In the genomic region with DNA sequence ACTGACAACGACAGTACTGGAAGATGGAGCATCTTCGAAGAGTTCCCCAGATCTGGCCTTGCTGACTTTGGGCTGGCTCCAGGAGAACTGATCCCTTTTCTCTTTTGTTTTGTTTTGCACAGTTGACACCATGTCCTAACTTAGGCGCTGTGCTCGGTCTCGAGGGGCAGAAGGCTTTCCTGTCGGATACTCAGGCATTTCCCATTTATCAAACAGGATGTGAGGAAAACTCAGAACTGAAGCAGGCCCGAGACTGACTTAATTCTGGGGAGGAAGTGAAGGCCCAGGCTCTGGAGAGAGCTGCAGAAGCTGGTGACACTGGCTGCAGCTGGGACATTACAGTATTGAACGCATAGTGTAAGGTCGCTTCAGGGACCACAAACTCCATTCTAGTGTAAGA, we compare ENCODE assay signal across 10 mouse cellular contexts. TPM values are rescaled to one million over a fixed set of nuclear protein-coding genes. Genes with fewer than 3 reads are reported as not detected.
DNase-seq lines count a peak whose midpoint lies in the region; ATAC-seq and TF ChIP-seq lines count a peak whose summit lies in the region.
"Had no signal": no experiment of that assay in that cellular context is flagged by ENCODE, and none has a peak within 500 bp of the region (broad histone marks: within the 10 kb centered on the region; RNA-seq: fewer than 3 reads in every experiment).

No protein-coding gene starts in this region.

- H3K4me1 ChIP-seq in embryonic facial prominence, embryonic 14.5 days (ENCODE audit: control insufficient read depth, insufficient read depth, low read length): no peaks in the 10 kb centered on the region
- peaks cover 11% of the 10 kb centered on the region for H3K4me1 ChIP-seq in lung, embryonic 16.5 days (replicated peaks; ENCODE audit: control insufficient read depth, insufficient read depth, low read length)
- peaks cover 6% of the 10 kb centered on the region for H3K4me1 ChIP-seq in intestine, postnatal 0 days (replicated peaks; ENCODE audit: control insufficient read depth, insufficient read depth, low read length)

- no peaks in the 10 kb centered on the region for H3K27me3 ChIP-seq in embryonic facial prominence, embryonic 14.5 days (replicated peaks; ENCODE audit: control insufficient read depth, insufficient read depth, low read length)
- no peaks in the 10 kb centered on the region for H3K27me3 ChIP-seq in lung, embryonic 16.5 days (ENCODE audit: control insufficient read depth, insufficient read depth, low read depth, low read length)
- no peaks in the 10 kb centered on the region for H3K27me3 ChIP-seq in intestine, postnatal 0 days (replicated peaks; ENCODE audit: control insufficient read depth, insufficient read depth, low read length)

- no peaks in the 10 kb centered on the region for H3K36me3 ChIP-seq in embryonic facial prominence, embryonic 14.5 days (ENCODE audit: control insufficient read depth, insufficient read depth, low read length)
- no peaks in the 10 kb centered on the region for H3K36me3 ChIP-seq in lung, embryonic 16.5 days (ENCODE audit: control insufficient read depth, insufficient read depth, low read length)
- no peaks in the 10 kb centered on the region for H3K36me3 ChIP-seq in intestine, postnatal 0 days (ENCODE audit: control insufficient read depth, insufficient read depth)

- 54% methylated on average over 9 of the region's 9 CpGs for WGBS in embryonic facial prominence, embryonic 14.5 days
- WGBS in lung, embryonic 16.5 days: 47% methylated on average over 9 of the region's 9 CpGs
- 60% methylated on average over 9 of the region's 9 CpGs for WGBS in intestine, postnatal 0 days

- TF ChIP-seq CTCF in intestine, postnatal 0 days (IDR thresholded peaks at IDR 0.05; ENCODE audit: low read depth): no peak

- ATAC-seq in embryonic facial prominence, embryonic 14.5 days (ENCODE audit: low read depth): no peak
- ATAC-seq in lung, embryonic 16.5 days (ENCODE audit: low read depth): peak; percentile 47
- no peak for ATAC-seq in intestine, postnatal 0 days

- H3K4me2 ChIP-seq in embryonic facial prominence, embryonic 14.5 days (ENCODE audit: low read depth, low read length): no peak overlapping the region
- H3K4me2 ChIP-seq in lung, embryonic 16.5 days (ENCODE audit: low read depth, low read length): no peak overlapping the region
- H3K4me2 ChIP-seq in intestine, postnatal 0 days (replicated peaks; ENCODE audit: low read depth): no peak overlapping the region

- DNase-seq in embryo, embryonic 11 days: peak; percentile 16
- DNase-seq in embryo, embryonic 9.5 days (ENCODE audit: extremely low spot score): no peak
- DNase-seq in embryonic facial prominence, embryonic 14.5 days (ENCODE audit: low spot score): peak; percentile 40
- DNase-seq in kidney, adult 11 months: peak; percentile 74
- no peak for DNase-seq in ovary, adult 18-20 months (ENCODE audit: low spot score)
- no peak for DNase-seq in urinary bladder, postnatal 14 days (ENCODE audit: low spot score)
- DNase-seq: cerebellum, adult 9-10 months had no signal

- no peak overlapping the region for H3K4me3 ChIP-seq in embryonic facial prominence, embryonic 14.5 days (ENCODE audit: low read depth, low read length)
- no peak overlapping the region for H3K4me3 ChIP-seq in lung, embryonic 16.5 days (ENCODE audit: low read length)
- no peak overlapping the region for H3K4me3 ChIP-seq in intestine, postnatal 0 days (ENCODE audit: low read depth, low read length)

- H3K9me3 ChIP-seq in embryonic facial prominence, embryonic 14.5 days (ENCODE audit: control insufficient read depth, low read length): no peaks in the 10 kb centered on the region
- no peaks in the 10 kb centered on the region for H3K9me3 ChIP-seq in lung, embryonic 16.5 days (ENCODE audit: control insufficient read depth, low read length)
- H3K9me3 ChIP-seq in intestine, postnatal 0 days (ENCODE audit: control insufficient read depth): no peaks in the 10 kb centered on the region

- H3K9ac ChIP-seq in embryonic facial prominence, embryonic 14.5 days (ENCODE audit: low read depth, low read length): no peak overlapping the region
- no peak overlapping the region for H3K9ac ChIP-seq in lung, embryonic 16.5 days (ENCODE audit: low read length)
- no peak overlapping the region for H3K9ac ChIP-seq in intestine, postnatal 0 days (ENCODE audit: low read depth, low read length)
- H3K9ac ChIP-seq: forebrain, postnatal 0 days had no signal

- no peak overlapping the region; the same call in 1 of the 2 replicates for H3K27ac ChIP-seq in embryonic facial prominence, embryonic 14.5 days (replicated peaks; ENCODE audit: low read depth, low read length)
- peak overlapping the region; percentile 51 for H3K27ac ChIP-seq in lung, embryonic 16.5 days (ENCODE audit: low read length)
- no peak overlapping the region; the same call in 1 of the 2 replicates for H3K27ac ChIP-seq in intestine, postnatal 0 days (ENCODE audit: low read depth, low read length)

RNA-seq across cellular contexts. Expression of a gene that starts 38.9 kb away (rescaled TPM):
- 9.6 and 11.0 TPM in 2 replicates for polyA plus RNA-seq in embryonic facial prominence, embryonic 14.5 days (2014; fragmentation: Nextera tagmentation; extraction: Ambion mirVana)
- polyA plus RNA-seq in lung, embryonic 16.5 days (2015; fragmentation: Nextera tagmentation; extraction: Ambion mirVana): 8.6 and 11.7 TPM in 2 replicates
- polyA plus RNA-seq in intestine, postnatal 0 days (2015; fragmentation: Nextera tagmentation; extraction: Ambion mirVana): 5.4 and 6.8 TPM in 2 replicates

Comparison
In these comparisons a context has a peak if more than half of its experiments do, and no peak if none do; other contexts are left out.
1. DNase-seq: peak in embryo, embryonic 11 days (single experiment), embryonic facial prominence, embryonic 14.5 days (single experiment) and kidney, adult 11 months (single experiment); none in embryo, embryonic 9.5 days (single experiment), ovary, adult 18-20 months (single experiment) and urinary bladder, postnatal 14 days (single experiment).